Mouse (Mus musculus) lung, postnatal 0 days (tissue): ENCODE measurements at regions not wholly inside any gene's neighbourhood (a gene's known extent, or its start where the extent isn't known, plus 50 kb on each side); places are given as distances from the start of the nearest gene placed in this dataset.

Source experiments
- CTCF ChIP-seq: IDR thresholded peaks from 2 replicates; pipeline ENCODE4 v1.5.1; 2016; ENCODE audit warnings: antibody characterized with exemption, mild to moderate bottlenecking
- EP300 ChIP-seq: IDR thresholded peaks from 2 replicates; pipeline ENCODE4 v1.6.1; 2016; ENCODE audit warnings: antibody characterized with exemption, mild to moderate bottlenecking, control low read depth

- TF ChIP-seq CTCF, result no peak
- TF ChIP-seq EP300, result no peak
Observed at GRCm38 (mm10) chr10:7271156-7271555, 59.1 kb upstream of the Cnksr3 start.
